Mouse (Mus musculus) layer of hippocampus, postnatal 14 days (tissue): ENCODE data around the gene Fam111a. TPM values are rescaled to one million over a fixed set of nuclear protein-coding genes. Genes with fewer than 3 reads are reported as not detected.

Experiments
- DNase-seq, 2 experiments: peaks; one replicate each; pipeline ENCODE4 v3.0.0; 2021 to 2022; ENCODE audit warnings: low spot score in 2 of 2, mixed read lengths in 1 of 2
- total RNA-seq, 2 experiments: library from RNA; stranded (reverse); gene quantifications; 2 replicates each; pipeline ENCODE4 v1.2.3; 2021

Fam111a gene
- total RNA-seq, 2 experiments from 2014 or later: 1.6 to 2.2 TPM

GRCm38 (mm10) chr19:12608336-12608735 is 62.8 kb downstream of the Fam111a start:
- no peak for DNase-seq

GRCm38 (mm10) chr19:12613646-12614045 is 68.1 kb downstream of the Fam111a start:
- DNase-seq: no peak

DNA sequence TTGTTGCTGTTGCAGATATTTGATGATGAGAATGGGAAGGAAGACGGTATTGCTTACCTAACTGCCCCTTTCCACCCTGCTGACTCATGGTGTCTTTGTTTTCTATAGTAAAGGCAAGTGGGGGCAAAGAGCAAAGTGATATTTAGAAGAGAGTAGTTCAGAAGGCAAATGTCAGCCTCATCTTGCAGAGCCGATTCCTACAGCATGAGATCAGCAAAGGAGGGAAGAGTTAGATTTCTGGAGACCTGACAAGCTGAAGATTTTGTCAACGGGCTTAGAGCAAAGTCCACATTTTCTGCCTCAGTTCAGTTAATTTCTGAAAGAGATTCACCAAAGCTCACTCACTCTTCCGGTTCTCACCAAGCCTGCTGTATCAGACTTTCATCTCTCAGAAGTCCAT is 87.6 kb downstream of the Fam111a start, which contains the start of gene Glyat:
Glyat (plus strand) TSS at position 133 of the 400 bp plus-strand sequence.
- no peak for DNase-seq

DNA sequence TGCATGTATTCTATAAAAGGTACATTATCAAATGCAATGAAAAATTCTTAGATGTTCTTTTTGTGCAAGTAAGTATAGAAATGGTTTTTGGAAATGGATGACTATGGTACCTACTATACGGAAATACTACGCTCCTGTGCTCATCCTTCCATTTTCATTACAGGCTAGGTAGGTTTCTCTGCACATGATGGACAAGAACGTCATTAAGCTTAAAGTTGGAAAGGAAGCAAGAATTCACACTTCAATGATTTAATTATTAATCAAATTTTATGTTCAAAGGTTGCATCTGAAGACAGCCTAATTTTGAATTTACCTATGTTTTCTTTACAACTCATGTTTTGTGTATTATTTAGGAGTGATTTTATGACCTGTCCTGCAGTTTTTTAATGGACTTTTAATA is 88.7 kb downstream of the Fam111a start:
- no peak for DNase-seq

DNA sequence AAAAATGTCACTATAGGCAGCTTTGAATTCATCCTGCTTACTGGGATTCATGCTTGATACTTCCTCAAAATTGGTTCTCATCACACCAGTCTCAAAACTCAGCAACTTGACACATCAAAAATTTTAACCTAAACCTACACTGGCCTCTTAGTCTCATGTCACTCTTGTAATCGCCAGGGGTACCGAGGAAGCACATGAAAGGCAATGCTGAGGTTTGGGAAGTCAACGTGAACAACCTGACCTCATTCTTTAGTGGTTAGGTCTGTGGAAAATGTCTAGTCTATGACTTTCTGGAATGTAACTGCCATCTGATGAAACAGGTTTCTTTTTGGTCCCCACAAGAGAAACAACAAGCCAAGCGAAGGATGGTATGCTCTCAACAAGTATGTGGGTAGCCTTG is 89.4 kb downstream of the Fam111a start:
- DNase-seq: no peak

DNA sequence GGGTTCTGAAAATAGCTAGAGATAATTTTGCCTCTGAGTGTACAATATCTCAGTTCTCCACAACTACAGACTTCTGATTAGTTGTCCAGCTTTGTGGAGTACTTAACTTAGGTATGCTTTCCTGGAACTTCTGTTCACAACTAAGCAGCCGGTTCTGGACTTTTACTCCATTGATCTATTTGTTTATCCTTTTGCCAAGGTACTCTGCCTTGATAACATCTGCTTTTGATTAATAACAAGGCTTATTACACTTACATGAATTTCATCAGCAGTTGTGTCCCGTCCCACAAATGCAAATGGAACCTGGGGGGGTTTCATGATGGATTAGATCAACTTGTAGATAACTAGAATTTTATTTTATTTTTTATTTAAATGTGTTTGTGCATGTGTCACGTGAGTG is 91.3 kb downstream of the Fam111a start:
- no peak for DNase-seq

GRCm38 (mm10) chr19:12638049-12638448 is 92.5 kb downstream of the Fam111a start:
- DNase-seq: no peak

Other genes with a start within 250 kb of the Fam111a start
- gene Olfr1436, start 246.6 kb upstream of the Fam111a start, total RNA-seq: not detected
- not detected for gene Olfr1437, start 220.6 kb upstream of the Fam111a start, total RNA-seq
- not detected for gene Olfr1438-ps1, start 209.8 kb upstream of the Fam111a start, total RNA-seq
- gene Olfr1440, start 158.5 kb upstream of the Fam111a start, total RNA-seq: not detected
- gene Olfr1441, start 128.3 kb upstream of the Fam111a start, total RNA-seq: not detected
- gene Pfpl, start 117.8 kb upstream of the Fam111a start, total RNA-seq: not detected
- 1 to 10 TPM; 5.4 to 5.6 TPM for gene Mpeg1, start 85.0 kb upstream of the Fam111a start, total RNA-seq
- 10 to 100 TPM; 37.0 to 41.8 TPM for gene Dtx4, start 44.3 kb upstream of the Fam111a start, total RNA-seq
- under 1 TPM; 0.14 to 0.33 TPM for gene Gm4952, start 54.2 kb downstream of the Fam111a start, total RNA-seq
- gene Glyat, start 87.6 kb downstream of the Fam111a start, total RNA-seq: under 1 TPM; 0.21 to 0.24 TPM
- not detected for gene Olfr1442, start 124.7 kb downstream of the Fam111a start, total RNA-seq
- gene Olfr1443, start 132.4 kb downstream of the Fam111a start, total RNA-seq: not detected
- gene Keg1, start 150.0 kb downstream of the Fam111a start, total RNA-seq: not detected
- 1 to 10 TPM; 3.0 to 4.7 TPM for gene Cntf, start 219.9 kb downstream of the Fam111a start, total RNA-seq